Mouse (Mus musculus) cerebellum, adult 2 months (tissue): ENCODE measurements around the gene Spata5.

Experiments used
- CTCF ChIP-seq: fragments of 200-500 bp; IDR thresholded peaks from 2 replicates; pipeline ENCODE4 v1.5.1; 2011; ENCODE audit warnings: low read depth, mild to moderate bottlenecking, control low read depth, low read length, moderate library complexity, borderline replicate concordance; ENCODE audit not compliant: insufficient read depth
- POLR2A ChIP-seq: fragments of 200-500 bp; IDR thresholded peaks from 2 replicates; pipeline ENCODE4 v1.6.1; 2011; ENCODE audit warnings: low read length, control low read depth, borderline replicate concordance; ENCODE audit not compliant: insufficient read depth

- TF ChIP-seq POLR2A = no peak
- TF ChIP-seq CTCF = no peak
These were observed 139.6 kb downstream of the Spata5 start for GRCm38 (mm10) chr3:37559339-37559738.
